ENCODE assay signal across 9 mouse cellular contexts in the genomic region with DNA sequence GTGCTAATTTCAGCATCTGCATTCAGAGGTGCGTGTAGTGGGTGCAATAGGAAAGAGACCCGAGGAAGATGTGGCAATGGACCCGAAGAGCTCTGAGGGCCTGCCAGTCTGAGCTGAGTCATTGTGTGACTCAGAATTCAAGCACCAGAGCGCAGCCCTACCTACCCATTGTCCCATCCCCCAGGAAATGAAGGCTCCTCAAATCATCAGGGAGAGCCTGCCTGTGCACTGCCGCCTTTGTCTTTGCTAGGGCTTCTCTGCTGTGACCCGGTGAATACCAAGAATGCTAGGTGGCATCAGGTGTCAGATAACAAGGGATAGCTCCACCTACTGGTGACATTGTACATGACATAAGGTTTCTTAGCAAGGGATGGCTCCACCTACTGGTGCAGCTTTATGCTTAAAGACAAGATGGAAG. TPM values are rescaled to one million over a fixed set of nuclear protein-coding genes. Genes with fewer than 3 reads are reported as not detected.
DNase-seq lines count a peak whose midpoint lies in the region; ATAC-seq and TF ChIP-seq lines count a peak whose summit lies in the region.
"Had no signal": no experiment of that assay in that cellular context is flagged by ENCODE, and none has a peak within 500 bp of the region (broad histone marks: within the 10 kb centered on the region; RNA-seq: fewer than 3 reads in every experiment).

No protein-coding gene starts in this region.

- WGBS in liver, postnatal 0 days (ENCODE audit: insufficient replicate concordance) = 10% methylated on average over 6 of the region's 6 CpGs
- 5% methylated on average over 6 of the region's 6 CpGs for WGBS in neural tube, embryonic 13.5 days

- peak overlapping the region; percentile 85 for H3K4me2 ChIP-seq in liver, postnatal 0 days (ENCODE audit: low read depth, low read length)
- H3K4me2 ChIP-seq in neural tube, embryonic 13.5 days = peak overlapping the region; percentile 67

- peak overlapping the region; percentile 77 for H3K27ac ChIP-seq in ES-Bruce4 (ENCODE audit: insufficient read depth, low read length)
- peak overlapping the region; percentile 62 for H3K27ac ChIP-seq in liver, postnatal 0 days (ENCODE audit: low read depth)
- peak overlapping the region; percentile 38; the same call in 1 of the 2 replicates for H3K27ac ChIP-seq in neural tube, embryonic 13.5 days (replicated peaks)

- peak; percentile 39 for TF ChIP-seq CTCF in ES-Bruce4 (IDR thresholded peaks at IDR 0.05; ENCODE audit: low read depth, low read length)
- peak; percentile 99 for TF ChIP-seq CTCF in liver, postnatal 0 days (IDR thresholded peaks at IDR 0.05; ENCODE audit: low read depth)

- H3K9ac ChIP-seq in ES-Bruce4 (ENCODE audit: low read depth, poor library complexity, severe bottlenecking) = peak overlapping the region; percentile 81
- H3K9ac ChIP-seq in liver, postnatal 0 days (replicated peaks) = no peak overlapping the region
- peak overlapping the region; percentile 97; the same call in 1 of the 2 replicates for H3K9ac ChIP-seq in neural tube, embryonic 13.5 days

- H3K36me3 ChIP-seq in ES-Bruce4 (ENCODE audit: control insufficient read depth, insufficient read depth, low read length, poor library complexity, severe bottlenecking) = peaks cover 60% of the 10 kb centered on the region
- peaks cover 45% of the 10 kb centered on the region for H3K36me3 ChIP-seq in liver, postnatal 0 days (replicated peaks; ENCODE audit: insufficient read depth, low read length)
- peaks cover 47% of the 10 kb centered on the region for H3K36me3 ChIP-seq in neural tube, embryonic 13.5 days

- H3K27me3 ChIP-seq in ES-Bruce4 (ENCODE audit: control insufficient read depth, insufficient read depth, low read length, poor library complexity, severe bottlenecking) = no peaks in the 10 kb centered on the region
- no peaks in the 10 kb centered on the region for H3K27me3 ChIP-seq in liver, postnatal 0 days (ENCODE audit: insufficient read depth, low read length)
- no peaks in the 10 kb centered on the region for H3K27me3 ChIP-seq in neural tube, embryonic 13.5 days

- TF ChIP-seq POLR2A in ES-Bruce4 (IDR thresholded peaks at IDR 0.05; ENCODE audit: insufficient read depth, low read length) = peak; percentile 84

- DNase-seq in c-Kit-negative CD71-positive TER-119-positive erythroid progenitor cells, embryonic 14.5 days (ENCODE audit: low read depth, low spot score) = peak; percentile 91
- DNase-seq in fat pad, adult 2 months (ENCODE audit: extremely low read depth, low read depth, low spot score) = peak; percentile 71
- DNase-seq in heart, postnatal 14 days = peak; percentile 61 to 84
- peak; percentile 62 to 76 for DNase-seq in kidney, postnatal 4 days
- peak; percentile 78 for DNase-seq in liver, postnatal 0 days
- DNase-seq in testis, postnatal 14 days (ENCODE audit: low spot score) = peak; percentile 67

- intact Hi-C loops in heart, postnatal 14 days (cut with DNase I) = loop anchor here (2.0 kb wide), 1 partner anchor 15 kb away; no protein-coding TSS in a partner anchor

- ATAC-seq in liver, postnatal 0 days = 0 out of 2 replicates have a peak, but pooled peaks have one; percentile 1
- ATAC-seq in neural tube, embryonic 13.5 days (ENCODE audit: low read depth) = no peak

- peak overlapping the region; percentile 96 for H3K4me3 ChIP-seq in ES-Bruce4 (ENCODE audit: low read depth, low read length)
- peak overlapping the region; percentile 81; the same call in 1 of the 2 replicates for H3K4me3 ChIP-seq in liver, postnatal 0 days (ENCODE audit: low read depth, low read length)
- peak overlapping the region; percentile 85 for H3K4me3 ChIP-seq in neural tube, embryonic 13.5 days

- H3K9me3 ChIP-seq in ES-Bruce4 (replicated peaks; ENCODE audit: control insufficient read depth, insufficient read depth, low read length, poor library complexity, severe bottlenecking) = no peaks in the 10 kb centered on the region
- no peaks in the 10 kb centered on the region for H3K9me3 ChIP-seq in liver, postnatal 0 days (ENCODE audit: low read length)
- H3K9me3 ChIP-seq in neural tube, embryonic 13.5 days = no peaks in the 10 kb centered on the region

- TF ChIP-seq EP300 in ES-Bruce4 (IDR thresholded peaks at IDR 0.05; ENCODE audit: insufficient read depth, low read depth, low read length) = peak; percentile 86
- TF ChIP-seq EP300 in liver, postnatal 0 days (IDR thresholded peaks at IDR 0.05; ENCODE audit: low read depth) = peak; percentile 15; the same call in 1 of the 2 replicates

- H3K4me1 ChIP-seq in ES-Bruce4 (ENCODE audit: control insufficient read depth, insufficient read depth, low read length) = peaks cover 6% of the 10 kb centered on the region
- peaks cover 44% of the 10 kb centered on the region for H3K4me1 ChIP-seq in liver, postnatal 0 days (ENCODE audit: insufficient read depth)
- peaks cover 66% of the 10 kb centered on the region for H3K4me1 ChIP-seq in neural tube, embryonic 13.5 days (replicated peaks)

RNA-seq across cellular contexts. Expression of a gene that starts 3.4 kb away (rescaled TPM):
- 1,323 and 1,403 TPM in 2 replicates for polyA plus RNA-seq in ES-Bruce4 (2011; ENCODE audit: insufficient read depth, insufficient read length, low read depth, missing spikeins)
- 100 to 1,000 TPM; 165 to 170 TPM for total RNA-seq in heart, postnatal 14 days (2021)
- 574 and 747 TPM in 2 replicates for polyA plus RNA-seq in liver, postnatal 0 days (2015; fragmentation: Nextera tagmentation; extraction: Ambion mirVana)
- polyA plus RNA-seq in neural tube, embryonic 13.5 days (2015; fragmentation: Nextera tagmentation; extraction: Ambion mirVana) = 1,151 and 1,235 TPM in 2 replicates

RNA-seq across cellular contexts. Expression of a gene that starts 38.8 kb away (rescaled TPM):
- polyA plus RNA-seq in ES-Bruce4 (2011; ENCODE audit: insufficient read depth, insufficient read length, low read depth, missing spikeins) = not detected in 2 replicates
- total RNA-seq in heart, postnatal 14 days (2021) = not detected
- not detected in 2 replicates for polyA plus RNA-seq in liver, postnatal 0 days (2015; fragmentation: Nextera tagmentation; extraction: Ambion mirVana)
- polyA plus RNA-seq in neural tube, embryonic 13.5 days (2015; fragmentation: Nextera tagmentation; extraction: Ambion mirVana) = 0.44 TPM in 1 of 2 replicates, not detected in the other
- total RNA-seq: layer of hippocampus, postnatal 14 days had no signal

RNA-seq across cellular contexts. Expression of a gene that starts 41.5 kb away (rescaled TPM):
- 77.3 and 93.6 TPM in 2 replicates for polyA plus RNA-seq in ES-Bruce4 (2011; ENCODE audit: insufficient read depth, insufficient read length, low read depth, missing spikeins)
- 10 to 100 TPM; 52.5 to 62.6 TPM for total RNA-seq in heart, postnatal 14 days (2021)
- polyA plus RNA-seq in liver, postnatal 0 days (2015; fragmentation: Nextera tagmentation; extraction: Ambion mirVana) = 4.3 and 4.8 TPM in 2 replicates
- 41.2 and 50.0 TPM in 2 replicates for polyA plus RNA-seq in neural tube, embryonic 13.5 days (2015; fragmentation: Nextera tagmentation; extraction: Ambion mirVana)
